In the genomic region with DNA sequence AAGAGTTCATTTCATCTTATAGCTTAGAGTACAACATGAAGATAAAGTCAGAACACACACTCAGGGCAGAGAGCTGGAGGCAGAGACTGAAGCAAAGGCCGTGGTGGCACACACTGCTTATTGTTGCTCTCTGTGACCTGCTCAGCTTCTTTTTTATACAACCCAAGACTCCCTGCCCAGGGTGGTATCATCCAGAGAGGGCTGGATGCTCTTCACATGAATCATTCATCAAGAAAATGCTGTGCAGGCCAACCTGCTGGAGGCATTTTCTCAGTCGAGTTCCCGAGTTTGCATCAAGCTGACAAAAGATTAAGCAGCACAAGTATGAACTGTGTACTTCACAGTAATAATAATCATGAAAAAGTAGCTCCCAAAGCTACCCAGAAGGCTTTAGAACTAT, we compare ENCODE assay signal across 15 mouse cellular contexts.
"Had no signal": no experiment of that assay in that cellular context is flagged by ENCODE, and none has a peak within 500 bp of the region (broad histone marks: within the 10 kb centered on the region; RNA-seq: fewer than 3 reads in every experiment).

No protein-coding gene starts in this region.

- H3K27ac ChIP-seq: neural tube, embryonic 15.5 days; stomach, embryonic 15.5 days; stomach, postnatal 0 days had no signal

- H3K4me3 ChIP-seq: neural tube, embryonic 15.5 days; stomach, embryonic 15.5 days had no signal

- DNase-seq: retina, postnatal 1 day; right cerebral cortex, adult 18-20 months; right cerebral cortex, postnatal 14 days; right cerebral cortex, postnatal 25 days; right cerebral cortex, postnatal 4 days; spleen, adult 18-20 months; thymus, adult 18-20 months; thymus, adult 2 months; thymus, postnatal 14 days; thymus, postnatal 25 days; thymus, postnatal 36 days; thymus, postnatal 4 days had no signal

- H3K9ac ChIP-seq: neural tube, embryonic 15.5 days; stomach, embryonic 15.5 days had no signal

- H3K4me2 ChIP-seq: neural tube, embryonic 15.5 days; stomach, embryonic 15.5 days had no signal

- H3K27me3 ChIP-seq: neural tube, embryonic 15.5 days; stomach, embryonic 15.5 days had no signal

- H3K9me3 ChIP-seq: neural tube, embryonic 15.5 days; stomach, embryonic 15.5 days had no signal

- H3K4me1 ChIP-seq: neural tube, embryonic 15.5 days; stomach, embryonic 15.5 days had no signal
